Mouse (Mus musculus) hematopoietic stem cell, adult 5-6 weeks (primary cell): ENCODE measurements around the gene Mrgpra2a. TPM values are rescaled to one million over a fixed set of nuclear protein-coding genes. Genes with fewer than 3 reads are reported as not detected.
"Not testable (repeated sequence)": the region's sequence is repeated elsewhere in the genome, so short reads cannot be mapped to it uniquely, and the experiment has no call there.

ENCODE experiments used
- ATAC-seq, 2 experiments: fragments of 125-278 bp in 1 of 2; replicated peaks in 1 of 2; 2 replicates each; pipeline ENCODE4 v1.8.0; 2016 to 2017; ENCODE audit warnings: inconsistent platforms in 2 of 2, mild to moderate bottlenecking in 2 of 2, moderate number of reproducible peaks in 2 of 2, low read depth in 1 of 2, moderate TSS enrichment in 1 of 2; ENCODE audit not compliant: low FRiP score in 2 of 2, poor library complexity in 2 of 2, severe bottlenecking in 2 of 2, insufficient read depth in 1 of 2, low TSS enrichment in 1 of 2
- total RNA-seq: library from RNA; stranded (forward); fragments of 172-1452, 232-1000 nt; gene quantifications from 2 replicates; pipeline ENCODE4 v1.2.3, GENCODE M21; 2017

Mrgpra2a gene
- total RNA-seq, result 3.7 TPM in 1 of 2 replicates, not detected in the other

DNA sequence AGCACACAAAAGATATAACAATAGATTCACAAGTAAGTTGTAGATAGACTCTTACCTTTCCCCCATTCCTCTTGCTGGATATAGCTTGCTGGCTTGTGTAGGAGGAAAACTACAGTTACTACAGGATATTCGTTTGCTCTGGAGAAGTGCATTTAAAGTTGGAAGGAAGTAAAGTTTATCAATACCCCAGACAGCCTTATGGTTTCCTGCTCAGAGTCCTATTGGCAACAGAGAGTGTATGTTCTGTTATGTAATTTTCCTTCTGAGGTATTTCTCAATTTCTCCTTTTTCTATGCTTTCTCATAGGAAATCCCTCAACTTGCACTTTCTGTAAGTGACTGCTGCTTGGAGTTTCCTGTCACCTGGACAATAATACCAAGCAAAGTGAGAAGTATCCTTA, at the start of gene Mrgpra2a:
Gene Mrgpra2a, minus strand, starts transcription at position 125 of the 400 bp plus-strand sequence.
- ATAC-seq, result peak; percentile 80 to 81; a peak in 3 of 4 replicates

DNA sequence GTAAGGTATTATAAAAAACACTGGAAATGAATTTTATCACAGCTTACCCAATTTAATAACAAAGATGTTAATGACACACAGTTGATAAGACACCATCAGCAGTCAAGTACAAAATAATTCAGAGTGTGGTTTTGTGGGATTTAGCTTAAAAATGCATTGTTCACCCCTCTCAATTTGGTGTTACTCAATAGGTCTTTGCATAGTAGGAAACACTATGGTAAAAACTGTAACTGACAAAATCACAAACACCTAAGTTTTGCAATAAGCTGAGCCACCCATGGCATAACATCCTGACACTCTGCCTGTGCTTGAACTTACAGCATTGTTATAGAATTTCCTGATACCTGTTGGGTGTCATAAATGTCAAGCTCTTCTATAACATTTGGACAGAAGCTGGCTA, 39.3 kb upstream of the Mrgpra2a start:
- ATAC-seq, result not testable (repeated sequence)

DNA sequence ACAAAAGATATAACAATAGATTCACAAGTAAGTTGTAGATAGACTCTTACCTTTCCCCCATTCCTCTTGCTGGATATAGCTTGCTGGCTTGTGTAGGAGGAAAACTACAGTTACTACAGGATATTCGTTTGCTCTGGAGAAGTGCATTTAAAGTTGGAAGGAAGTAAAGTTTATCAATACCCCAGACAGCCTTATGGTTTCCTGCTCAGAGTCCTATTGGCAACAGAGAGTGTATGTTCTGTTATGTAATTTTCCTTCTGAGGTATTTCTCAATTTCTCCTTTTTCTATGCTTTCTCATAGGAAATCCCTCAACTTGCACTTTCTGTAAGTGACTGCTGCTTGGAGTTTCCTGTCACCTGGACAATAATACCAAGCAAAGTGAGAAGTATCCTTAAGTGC, 37.5 kb upstream of the Mrgpra2a start:
- peak; percentile 77 to 82; a peak in 2 of 4 replicates for ATAC-seq

DNA sequence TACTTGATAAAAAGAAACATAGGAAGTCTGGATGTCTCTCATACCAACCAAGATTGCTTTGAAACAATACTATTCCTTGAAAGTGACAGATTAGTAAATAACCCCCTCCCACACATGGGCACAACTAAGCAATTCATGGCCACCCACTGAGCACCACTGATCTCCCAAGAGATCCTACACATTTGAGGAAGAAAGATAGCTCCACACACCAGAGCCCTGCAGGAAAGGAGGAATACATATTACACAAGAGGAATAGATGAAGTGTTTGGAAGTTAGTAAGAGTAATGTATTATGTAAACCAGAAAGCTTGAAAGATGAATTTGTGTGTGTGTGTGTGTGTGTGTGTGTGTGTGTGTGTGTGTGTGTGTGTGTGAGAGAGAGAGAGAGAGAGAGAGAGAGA, 31.2 kb upstream of the Mrgpra2a start:
- not testable (repeated sequence) for ATAC-seq

DNA sequence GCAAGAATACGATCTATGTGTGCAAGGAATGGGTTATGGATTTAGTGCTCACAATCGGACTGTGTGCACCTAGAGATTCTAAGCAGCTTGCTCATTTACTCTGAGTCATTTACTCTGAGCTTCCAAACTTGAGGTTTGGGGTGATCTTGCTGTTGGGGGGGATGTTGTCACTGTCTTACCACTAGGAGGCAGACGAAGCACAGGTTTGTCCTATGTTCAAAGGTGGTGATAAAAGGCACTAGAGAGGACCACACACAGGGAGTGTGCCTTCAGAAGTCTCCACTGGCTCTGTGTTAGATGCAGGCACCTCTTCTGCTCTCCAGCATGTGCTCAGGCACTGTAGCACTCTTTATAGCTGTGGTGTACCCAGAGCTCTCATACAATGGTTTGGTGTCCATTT, 22.0 kb upstream of the Mrgpra2a start:
- ATAC-seq, result peak; percentile 42 to 49; a peak in 2 of 4 replicates

DNA sequence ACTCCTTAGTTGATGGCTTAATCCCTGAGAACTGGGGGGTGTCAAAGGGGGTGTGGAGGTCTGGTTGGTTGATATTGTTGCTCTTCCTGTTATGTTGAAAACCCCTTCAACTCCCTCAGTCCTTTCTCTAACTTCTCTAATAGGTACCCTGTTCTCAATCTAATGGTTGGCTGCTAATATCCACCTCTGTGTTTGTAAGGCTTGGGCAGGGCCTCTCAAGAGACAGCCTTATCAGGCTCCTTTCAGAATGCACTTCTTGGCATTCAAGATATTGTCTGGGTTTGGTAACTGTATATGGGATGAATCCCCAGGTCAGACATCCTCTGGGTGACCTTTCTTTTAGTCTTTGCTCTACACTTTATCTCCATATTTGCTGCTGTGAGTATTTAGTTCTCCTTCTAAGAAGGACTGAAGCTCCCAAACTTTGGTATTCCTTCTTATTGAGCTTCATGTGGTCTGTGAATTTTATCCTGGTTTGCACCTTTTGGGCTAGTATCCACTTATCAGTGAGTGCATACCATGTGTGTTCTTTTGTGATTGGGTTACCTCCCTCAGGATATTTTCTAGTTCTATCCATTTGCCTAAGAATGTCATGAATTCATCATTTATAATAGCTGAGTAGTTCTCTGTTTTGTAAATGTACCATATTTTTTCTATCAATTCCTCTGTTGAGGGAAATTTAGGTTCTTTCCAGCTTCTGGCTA, 13.5 kb upstream of the Mrgpra2a start:
- ATAC-seq, result not testable (repeated sequence)

DNA sequence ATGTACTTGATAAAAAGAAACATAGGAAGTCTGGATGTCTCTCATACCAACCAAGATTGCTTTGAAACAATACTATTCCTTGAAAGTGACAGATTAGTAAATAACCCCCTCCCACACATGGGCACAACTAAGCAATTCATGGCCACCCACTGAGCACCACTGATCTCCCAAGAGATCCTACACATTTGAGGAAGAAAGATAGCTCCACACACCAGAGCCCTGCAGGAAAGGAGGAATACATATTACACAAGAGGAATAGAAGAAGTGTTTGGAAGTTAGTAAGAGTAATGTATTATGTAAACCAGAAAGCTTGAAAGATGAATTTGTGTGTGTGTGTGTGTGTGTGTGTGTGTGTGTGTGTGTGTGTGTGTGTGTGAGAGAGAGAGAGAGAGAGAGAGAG, 6.2 kb downstream of the Mrgpra2a start:
- ATAC-seq, result not testable (repeated sequence)

DNA sequence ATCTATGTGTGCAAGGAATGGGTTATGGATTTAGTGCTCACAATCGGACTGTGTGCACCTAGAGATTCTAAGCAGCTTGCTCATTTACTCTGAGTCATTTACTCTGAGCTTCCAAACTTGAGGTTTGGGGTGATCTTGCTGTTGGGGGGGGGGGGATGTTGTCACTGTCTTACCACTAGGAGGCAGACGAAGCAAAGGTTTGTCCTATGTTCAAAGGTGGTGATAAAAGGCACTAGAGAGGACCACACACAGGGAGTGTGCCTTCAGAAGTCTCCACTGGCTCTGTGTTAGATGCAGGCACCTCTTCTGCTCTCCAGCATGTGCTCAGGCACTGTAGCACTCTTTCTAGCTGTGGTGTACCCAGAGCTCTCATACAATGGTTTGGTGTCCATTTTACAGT, 15.5 kb downstream of the Mrgpra2a start:
- ATAC-seq, result not testable (repeated sequence)

DNA sequence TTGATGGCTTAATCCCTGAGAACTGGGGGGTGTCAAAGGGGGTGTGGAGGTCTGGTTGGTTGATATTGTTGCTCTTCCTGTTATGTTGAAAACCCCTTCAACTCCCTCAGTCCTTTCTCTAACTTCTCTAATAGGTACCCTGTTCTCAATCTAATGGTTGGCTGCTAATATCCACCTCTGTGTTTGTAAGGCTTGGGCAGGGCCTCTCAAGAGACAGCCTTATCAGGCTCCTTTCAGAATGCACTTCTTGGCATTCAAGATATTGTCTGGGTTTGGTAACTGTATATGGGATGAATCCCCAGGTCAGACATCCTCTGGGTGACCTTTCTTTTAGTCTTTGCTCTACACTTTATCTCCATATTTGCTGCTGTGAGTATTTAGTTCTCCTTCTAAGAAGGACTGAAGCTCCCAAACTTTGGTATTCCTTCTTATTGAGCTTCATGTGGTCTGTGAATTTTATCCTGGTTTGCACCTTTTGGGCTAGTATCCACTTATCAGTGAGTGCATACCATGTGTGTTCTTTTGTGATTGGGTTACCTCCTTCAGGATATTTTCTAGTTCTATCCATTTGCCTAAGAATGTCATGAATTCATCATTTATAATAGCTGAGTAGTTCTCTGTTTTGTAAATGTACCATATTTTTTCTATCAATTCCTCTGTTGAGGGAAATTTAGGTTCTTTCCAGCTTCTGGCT, 24.0 kb downstream of the Mrgpra2a start:
- not testable (repeated sequence) for ATAC-seq

DNA sequence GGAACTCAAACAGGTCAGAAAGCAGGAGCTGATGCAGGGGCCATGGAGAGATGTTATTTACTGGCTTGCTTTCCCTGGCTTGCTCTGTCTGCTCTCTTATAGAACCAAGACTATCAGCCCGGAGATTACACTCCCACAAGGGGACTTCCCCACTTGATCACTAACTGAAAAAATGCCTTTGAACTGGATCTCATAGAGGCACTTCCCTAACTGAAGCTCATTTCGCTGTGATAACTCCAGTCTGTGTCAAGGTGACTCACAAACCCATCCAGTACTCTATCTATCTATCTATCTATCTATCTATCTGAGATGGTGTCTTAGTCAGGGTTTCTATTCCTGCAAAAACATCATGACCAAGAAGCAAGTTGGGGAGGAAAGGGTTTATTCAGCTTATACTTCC, 41.3 kb downstream of the Mrgpra2a start:
- ATAC-seq, result no peak

DNA sequence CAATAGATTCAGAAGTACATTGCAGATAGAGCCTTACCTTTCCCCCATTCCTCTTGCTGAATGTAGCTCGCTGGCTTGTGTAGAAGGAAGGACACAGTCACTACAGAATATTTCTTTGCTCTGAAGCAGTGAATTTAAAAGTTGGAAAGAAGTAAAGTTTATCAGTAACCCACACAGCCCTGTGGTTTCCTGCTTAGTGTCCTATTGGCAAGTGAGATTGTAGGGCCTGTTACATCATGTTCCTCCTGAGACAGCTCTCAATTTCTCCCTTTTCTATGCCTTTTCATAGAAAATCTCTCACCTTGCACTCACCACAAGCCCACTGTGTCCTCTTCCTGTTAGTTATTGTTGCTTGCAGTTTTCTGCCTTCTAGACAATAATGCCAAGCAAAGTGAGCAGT, 42.4 kb downstream of the Mrgpra2a start:
- ATAC-seq, result peak; percentile 83 to 93

DNA sequence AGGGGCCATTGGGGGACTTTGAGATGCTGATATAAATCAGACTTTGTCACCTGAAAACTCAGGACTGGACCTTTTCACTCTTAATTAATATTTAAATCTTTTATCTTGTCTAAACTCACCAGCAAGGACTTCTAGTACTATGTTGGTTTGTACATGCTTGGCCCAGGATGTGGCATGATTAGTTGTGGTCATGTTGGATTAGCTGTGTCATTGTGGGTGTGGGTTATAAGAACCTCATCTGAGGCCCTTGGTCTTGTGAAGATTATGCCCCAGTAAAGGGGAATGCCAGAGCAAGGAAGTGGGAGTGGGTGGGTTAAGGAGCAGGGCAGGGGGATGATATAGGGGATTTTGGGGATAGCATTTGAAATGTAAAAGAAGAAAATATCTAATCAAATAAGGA, 50.8 kb downstream of the Mrgpra2a start:
- ATAC-seq, result peak in 1 of 2 experiments; percentile 45; a peak in 1 of 4 replicates

Other genes starting within 250 kb of the Mrgpra2a start
- gene Mrgpra6, start 247.2 kb downstream of the Mrgpra2a start, total RNA-seq, result not detected in 2 replicates
- not detected in 2 replicates for gene Mrgpra9, start 199.3 kb downstream of the Mrgpra2a start, total RNA-seq
- gene Mrgpra1, start 97.9 kb downstream of the Mrgpra2a start, total RNA-seq, result not detected in 2 replicates
- 14.8 TPM in 1 of 2 replicates, not detected in the other for gene Mrgpra2b, start 76.7 kb upstream of the Mrgpra2a start, total RNA-seq
- gene Mrgpra3, start 149.2 kb upstream of the Mrgpra2a start, total RNA-seq, result not detected in 2 replicates